Mouse (Mus musculus): ENCODE data around the gene Cdon. TPM values are rescaled to one million over a fixed set of nuclear protein-coding genes. Genes with fewer than 3 reads are reported as not detected.

Cdon gene
- 5.2 and 5.4 TPM in 2 replicates for polyA plus RNA-seq (2014; fragmentation: Nextera tagmentation; extraction: Ambion mirVana)

DNA sequence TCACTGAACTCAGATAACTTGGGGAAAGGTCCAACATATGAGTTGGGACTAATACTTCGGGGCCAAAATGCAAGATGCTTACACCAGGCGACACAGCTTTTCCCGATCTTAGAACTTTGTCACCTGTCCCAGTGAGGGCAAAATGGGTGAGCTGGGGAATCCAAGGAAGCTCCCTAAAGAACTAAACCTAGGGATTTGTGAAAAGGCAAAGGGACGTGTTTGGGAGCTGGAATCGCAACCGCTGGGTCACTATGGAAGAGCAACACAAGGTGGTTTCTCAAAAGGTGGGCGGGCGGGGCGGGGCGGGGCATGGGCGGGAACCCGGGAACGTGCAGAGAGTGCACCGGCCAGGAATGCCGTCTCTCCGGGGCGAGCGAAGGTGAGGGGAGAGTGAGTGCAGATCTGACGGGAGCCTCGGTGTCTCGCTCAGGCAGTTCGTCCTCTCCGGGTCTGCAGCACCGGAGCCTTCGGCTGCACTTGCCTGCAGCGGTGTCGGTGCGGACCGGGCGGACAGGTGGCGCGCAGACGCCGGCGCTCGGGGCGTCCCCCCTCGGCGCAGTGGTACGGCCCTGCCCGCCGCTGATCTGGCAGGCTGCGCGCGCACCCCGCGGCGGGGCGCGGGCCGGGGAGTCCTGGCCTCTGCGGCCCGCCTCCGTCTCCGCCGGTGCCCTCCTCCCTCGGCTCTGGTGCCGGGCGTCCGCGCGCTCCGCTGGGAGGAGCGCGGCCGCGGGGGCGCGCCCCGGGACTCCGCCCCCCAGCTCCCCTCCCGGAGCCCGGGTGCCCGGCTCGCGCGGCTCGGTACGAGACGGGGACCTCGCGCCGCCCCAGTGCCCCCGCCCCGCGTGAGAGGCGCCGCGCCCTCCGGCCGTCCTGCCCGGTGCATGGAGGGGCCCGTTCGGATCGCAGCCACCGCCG, at the start of gene Cdon:
Gene Cdon, plus strand, starts transcription at position 324 of the 915 bp plus-strand sequence.
- Histone ChIP-seq H3K4me2 (peak within 1 kb of the TSS; percentile 78), H3K4me3 (ENCODE audit: low read depth, low read length) (peak within 1 kb of the TSS; percentile 87)
- 1% methylated on average over 65 of the region's 97 CpGs for WGBS

DNA sequence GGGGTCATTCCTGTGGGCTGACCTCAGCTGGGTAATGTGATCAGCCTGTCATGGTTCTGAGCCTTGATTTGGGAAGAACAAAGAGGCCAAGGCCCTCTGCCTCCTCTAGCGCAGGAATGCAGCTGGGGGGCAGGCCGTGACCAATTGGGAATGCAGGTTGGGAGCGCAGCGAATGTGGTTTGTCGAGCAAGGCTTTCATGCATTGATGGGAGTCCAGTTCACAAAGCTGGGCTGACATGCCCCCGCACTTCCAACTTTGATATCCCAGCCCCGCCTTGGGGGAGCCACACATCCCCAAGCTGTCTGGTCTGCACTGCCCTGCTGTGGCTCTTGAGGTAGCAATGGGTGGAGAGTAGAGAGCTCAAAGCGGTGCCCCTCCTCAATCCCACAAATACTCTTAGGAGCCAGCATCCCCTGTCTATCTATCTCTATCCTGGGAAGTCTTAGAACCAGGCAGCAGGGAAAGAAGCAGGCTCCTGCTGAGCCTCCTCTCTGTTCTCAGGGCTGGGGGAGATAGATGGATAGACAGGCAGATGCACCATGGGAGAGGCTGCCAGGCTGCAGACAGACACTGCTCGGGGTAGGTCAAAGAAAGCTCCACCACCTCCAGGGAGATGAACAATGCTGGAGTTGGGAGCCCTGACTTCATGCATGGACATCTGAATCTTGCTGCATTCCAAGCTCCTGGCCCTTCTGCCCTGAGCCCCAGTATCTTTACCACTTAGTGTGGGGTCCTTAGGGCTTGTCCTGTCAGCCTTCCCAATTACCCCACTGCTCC, 48.4 kb upstream of the Cdon start:
- Histone ChIP-seq H3K4me2 (no peak overlapping the region), H3K36me3 (ENCODE audit: insufficient read depth) (no peaks in the 10 kb centered on the region), H3K9me3 (ENCODE audit: low read depth, low read length) (no peaks in the 10 kb centered on the region), H3K4me3 (ENCODE audit: low read depth, low read length) (no peak overlapping the region), H3K27me3 (ENCODE audit: insufficient read depth, low read length) (no peaks in the 10 kb centered on the region), H3K9ac (no peak overlapping the region), H3K4me1 (ENCODE audit: insufficient read depth) (no peaks in the 10 kb centered on the region), H3K27ac (ENCODE audit: low read depth) (no peak overlapping the region)
- ATAC-seq (ENCODE audit: insufficient read depth) (no peak), DNase-seq (no peak)
- no peak for TF ChIP-seq CTCF (IDR thresholded peaks at IDR 0.05; ENCODE audit: low read depth)
- WGBS, result 42% methylated on average over 9 of the region's 9 CpGs

More for the DNA sequence above, at the start of gene Cdon:
- no peaks in the 10 kb centered on the region for H3K36me3 ChIP-seq (ENCODE audit: insufficient read depth)
- H3K27me3 ChIP-seq (ENCODE audit: insufficient read depth, low read length), result peaks cover 19% of the 10 kb centered on the region
- TF ChIP-seq CTCF (IDR thresholded peaks at IDR 0.05; ENCODE audit: low read depth), result no peak
- peak within 1 kb of the TSS; percentile 89 for H3K27ac ChIP-seq (ENCODE audit: low read depth)
- DNase-seq (peak; percentile 95), ATAC-seq (ENCODE audit: insufficient read depth) (peak; percentile 96)
- no peaks in the 10 kb centered on the region for H3K9me3 ChIP-seq (ENCODE audit: low read depth, low read length)
- no peaks in the 10 kb centered on the region for H3K4me1 ChIP-seq (ENCODE audit: insufficient read depth)
- H3K9ac ChIP-seq, result peak within 1 kb of the TSS; percentile 85

DNA sequence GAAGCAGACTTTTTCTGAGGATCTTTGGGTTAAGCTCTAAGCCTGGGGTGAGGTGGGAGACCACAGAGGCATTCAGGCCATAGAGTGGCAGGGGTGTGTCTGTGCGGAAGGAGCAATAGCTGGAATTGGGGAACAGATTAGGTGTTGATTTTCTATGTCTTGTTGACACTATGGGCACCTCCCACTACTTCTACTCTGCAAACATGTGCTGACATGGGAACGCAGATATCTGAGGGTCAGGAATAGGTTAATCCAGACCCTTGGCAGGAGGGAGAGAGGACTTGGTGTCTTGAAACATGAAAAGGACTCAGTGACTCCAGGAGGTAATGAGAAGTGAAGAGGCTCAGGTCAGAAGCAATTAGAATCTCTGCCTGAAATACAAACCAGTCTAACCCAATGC, 43.0 kb upstream of the Cdon start:
- Histone ChIP-seq H3K4me3 (ENCODE audit: low read depth, low read length) (no peak overlapping the region), H3K4me2 (no peak overlapping the region), H3K27ac (ENCODE audit: low read depth) (no peak overlapping the region), H3K9ac (no peak overlapping the region), H3K9me3 (ENCODE audit: low read depth, low read length) (no peaks in the 10 kb centered on the region), H3K4me1 (ENCODE audit: insufficient read depth) (no peaks in the 10 kb centered on the region), H3K36me3 (ENCODE audit: insufficient read depth) (no peaks in the 10 kb centered on the region), H3K27me3 (ENCODE audit: insufficient read depth, low read length) (no peaks in the 10 kb centered on the region)
- WGBS, result 45% methylated on average over 2 of the region's 2 CpGs
- ATAC-seq (ENCODE audit: insufficient read depth) (no peak), DNase-seq (no peak)
- TF ChIP-seq CTCF (IDR thresholded peaks at IDR 0.05; ENCODE audit: low read depth), result no peak

DNA sequence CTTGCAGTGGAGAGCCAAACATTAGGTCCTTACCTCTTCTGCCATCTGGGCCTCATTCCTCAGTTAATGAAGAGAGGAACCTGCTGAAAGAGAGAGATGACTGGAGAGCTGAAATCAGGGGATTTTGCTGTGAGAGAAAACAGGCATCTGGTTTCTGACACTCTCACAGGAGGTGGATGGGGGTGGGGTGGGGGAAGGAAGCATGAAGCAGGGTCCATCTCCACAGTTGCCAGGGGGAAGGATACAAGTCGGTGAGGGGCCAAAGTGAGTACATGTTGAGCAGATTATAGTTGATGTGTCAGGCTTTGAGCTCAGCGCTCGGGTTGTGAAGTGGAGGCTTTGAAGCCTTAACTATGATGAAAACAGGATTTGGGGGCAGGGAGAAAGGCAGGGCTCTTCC, 41.9 kb upstream of the Cdon start:
- Histone ChIP-seq H3K4me2 (no peak overlapping the region), H3K9me3 (ENCODE audit: low read depth, low read length) (no peaks in the 10 kb centered on the region), H3K9ac (no peak overlapping the region), H3K36me3 (ENCODE audit: insufficient read depth) (no peaks in the 10 kb centered on the region), H3K27me3 (ENCODE audit: insufficient read depth, low read length) (no peaks in the 10 kb centered on the region), H3K27ac (ENCODE audit: low read depth) (no peak overlapping the region), H3K4me3 (ENCODE audit: low read depth, low read length) (no peak overlapping the region), H3K4me1 (ENCODE audit: insufficient read depth) (no peaks in the 10 kb centered on the region)
- TF ChIP-seq CTCF (IDR thresholded peaks at IDR 0.05; ENCODE audit: low read depth), result no peak
- WGBS, result 60% methylated on average over 3 of the region's 3 CpGs
- ATAC-seq (ENCODE audit: insufficient read depth) (no peak), DNase-seq (no peak)

DNA sequence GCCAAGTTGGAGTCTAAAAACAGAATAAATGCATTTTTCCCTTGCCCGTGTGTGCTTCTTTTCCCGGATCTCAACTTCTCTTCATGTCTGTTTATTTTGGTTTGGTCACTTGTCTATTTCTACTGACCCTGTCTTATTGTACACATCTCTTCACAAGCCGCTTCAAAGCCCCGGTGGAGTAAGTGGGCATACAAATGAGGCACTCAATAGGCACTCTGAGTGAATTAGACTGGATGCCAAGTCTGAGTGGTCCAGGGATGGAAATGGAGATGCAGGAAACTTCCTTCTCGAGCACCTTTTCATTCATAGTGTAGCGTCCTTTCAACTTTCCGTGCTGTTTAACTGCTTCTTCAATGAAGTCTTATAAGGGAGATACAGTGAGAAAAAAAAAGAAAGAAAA, 21.0 kb upstream of the Cdon start:
- ATAC-seq (ENCODE audit: insufficient read depth), result no peak
- Histone ChIP-seq H3K9me3 (ENCODE audit: low read depth, low read length) (no peaks in the 10 kb centered on the region), H3K27me3 (ENCODE audit: insufficient read depth, low read length) (0 out of 2 replicates have a peak, but pooled peaks cover 4% of the 10 kb centered on the region), H3K4me2 (no peak overlapping the region), H3K36me3 (ENCODE audit: insufficient read depth) (no peaks in the 10 kb centered on the region), H3K27ac (ENCODE audit: low read depth) (no peak overlapping the region), H3K4me3 (ENCODE audit: low read depth, low read length) (no peak overlapping the region), H3K4me1 (ENCODE audit: insufficient read depth) (no peaks in the 10 kb centered on the region), H3K9ac (no peak overlapping the region)
- no peak for TF ChIP-seq CTCF (IDR thresholded peaks at IDR 0.05; ENCODE audit: low read depth)
- 20% methylated on average over 7 of the region's 7 CpGs for WGBS
- no peak for DNase-seq

DNA sequence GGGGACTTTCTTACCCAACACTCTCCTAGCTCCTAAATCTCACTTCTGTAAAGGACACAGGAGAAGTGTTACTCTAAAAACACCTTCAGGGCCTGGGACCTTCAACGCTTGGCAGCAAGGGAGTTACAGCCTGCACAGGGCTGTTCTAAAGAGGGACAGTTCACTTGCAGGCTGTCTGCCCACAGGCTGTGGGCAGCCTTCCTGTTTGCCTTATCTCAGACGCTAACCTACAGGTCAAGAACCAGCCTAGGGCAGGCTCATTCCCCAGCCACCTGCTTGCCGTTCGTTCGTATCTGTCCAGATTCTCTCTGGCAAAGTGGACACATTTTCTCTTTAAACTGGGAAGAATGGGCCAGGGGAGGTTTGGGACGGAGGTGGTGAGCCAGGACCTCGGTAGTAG, 20.5 kb upstream of the Cdon start:
- Histone ChIP-seq H3K4me1 (ENCODE audit: insufficient read depth) (no peaks in the 10 kb centered on the region), H3K9ac (no peak overlapping the region), H3K4me3 (ENCODE audit: low read depth, low read length) (no peak overlapping the region), H3K27ac (ENCODE audit: low read depth) (no peak overlapping the region), H3K4me2 (no peak overlapping the region), H3K36me3 (ENCODE audit: insufficient read depth) (no peaks in the 10 kb centered on the region), H3K9me3 (ENCODE audit: low read depth, low read length) (no peaks in the 10 kb centered on the region), H3K27me3 (ENCODE audit: insufficient read depth, low read length) (0 out of 2 replicates have a peak, but pooled peaks cover 4% of the 10 kb centered on the region)
- TF ChIP-seq CTCF (IDR thresholded peaks at IDR 0.05; ENCODE audit: low read depth), result no peak
- DNase-seq (no peak), ATAC-seq (ENCODE audit: insufficient read depth) (no peak)
- WGBS, result 8% methylated on average over 7 of the region's 7 CpGs

DNA sequence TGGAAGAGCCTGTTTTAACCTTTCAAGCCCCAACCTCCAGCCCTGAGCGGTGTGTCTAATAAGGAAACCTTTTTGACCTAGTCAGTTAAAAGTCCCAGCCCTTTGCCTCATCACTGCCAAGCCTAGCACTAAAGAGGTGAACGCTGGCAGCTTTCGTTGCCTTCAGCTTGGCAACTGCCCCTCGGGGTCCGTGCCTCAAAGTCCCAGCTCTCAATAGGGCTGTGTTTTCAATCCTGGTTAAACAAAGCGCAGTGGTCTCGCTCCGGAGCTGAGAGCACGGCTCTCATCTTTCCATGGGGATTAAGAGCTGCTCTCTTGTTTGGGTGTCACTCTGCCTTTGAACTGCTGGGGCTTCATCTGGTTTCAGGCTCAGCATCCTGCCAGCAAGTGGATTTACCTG, 20.1 kb upstream of the Cdon start:
- no peak for TF ChIP-seq CTCF (IDR thresholded peaks at IDR 0.05; ENCODE audit: low read depth)
- Histone ChIP-seq H3K4me2 (no peak overlapping the region), H3K36me3 (ENCODE audit: insufficient read depth) (no peaks in the 10 kb centered on the region), H3K27me3 (ENCODE audit: insufficient read depth, low read length) (0 out of 2 replicates have a peak, but pooled peaks cover 4% of the 10 kb centered on the region), H3K4me3 (ENCODE audit: low read depth, low read length) (no peak overlapping the region), H3K9me3 (ENCODE audit: low read depth, low read length) (no peaks in the 10 kb centered on the region), H3K4me1 (ENCODE audit: insufficient read depth) (no peaks in the 10 kb centered on the region), H3K9ac (no peak overlapping the region), H3K27ac (ENCODE audit: low read depth) (no peak overlapping the region)
- WGBS, result 3% methylated on average over 9 of the region's 9 CpGs
- no peak for ATAC-seq (ENCODE audit: insufficient read depth)
- no peak for DNase-seq
